Mouse (Mus musculus) kidney, postnatal 0 days (tissue): ENCODE results near the gene Cbr4. TPM values are rescaled to one million over a fixed set of nuclear protein-coding genes. Genes with fewer than 3 reads are reported as not detected.

Experiments used
- ATAC-seq: fragments of 200-750 bp; cut with Nextera tagmentation; replicated peaks from 2 replicates; pipeline ENCODE4 v1.8.0; 2017; ENCODE audit warnings: low read depth, moderate number of reproducible peaks, moderate TSS enrichment, moderate library complexity; ENCODE audit not compliant: low FRiP score
- DNase-seq: peaks from one replicate; pipeline ENCODE4 v3.0.0-alpha.2; 2016; ENCODE audit warnings: low spot score
- H3K27ac ChIP-seq: fragments of 300-500 bp; sonication (generic); 2 replicates; pipeline ENCODE4 v1.5.1; 2014; ENCODE audit warnings: mild to moderate bottlenecking
- H3K27me3 ChIP-seq: fragments of 300-500 bp; sonication (generic); 2 replicates; pipeline ENCODE4 v1.6.1; 2014; ENCODE audit warnings: low read length, mixed read lengths; ENCODE audit not compliant: insufficient read depth
- H3K36me3 ChIP-seq: fragments of 300-500 bp; sonication (generic); 2 replicates; pipeline ENCODE4 v1.6.1; 2014; ENCODE audit warnings: low read length, mixed read lengths; ENCODE audit not compliant: insufficient read depth
- H3K4me1 ChIP-seq: fragments of 300-500 bp; sonication (generic); replicated peaks from 2 replicates; pipeline ENCODE4 v1.6.1; 2014; ENCODE audit warnings: antibody characterized with exemption, low read length, mixed read lengths; ENCODE audit not compliant: insufficient read depth
- H3K4me2 ChIP-seq: fragments of 300-500 bp; sonication (generic); 2 replicates; pipeline ENCODE4 v1.6.1; 2014; ENCODE audit warnings: mild to moderate bottlenecking, low read length, moderate library complexity, mixed read lengths
- H3K4me3 ChIP-seq: fragments of 300-500 bp; sonication (generic); replicated peaks from 2 replicates; pipeline ENCODE4 v1.5.1; 2014; ENCODE audit warnings: low read depth, low read length
- H3K9ac ChIP-seq: fragments of 300-500 bp; sonication (generic); 2 replicates; pipeline ENCODE4 v1.6.1; 2014; ENCODE audit warnings: low read depth, low read length
- H3K9me3 ChIP-seq: fragments of 300-500 bp; sonication (generic); replicated peaks from 2 replicates; pipeline ENCODE4 v1.6.1; 2016; ENCODE audit warnings: low read length, inconsistent platforms, mixed read lengths
- CTCF ChIP-seq: IDR thresholded peaks from 2 replicates; pipeline ENCODE4 v1.5.1; 2016; ENCODE audit warnings: antibody characterized with exemption, low read depth, mild to moderate bottlenecking, moderate library complexity
- WGBS: fragments of 180-500 bp; shearing (Covaris S2); extraction: QIAGEN DNeasy Blood & Tissue Kit; methylation state at CpG from one replicate; pipeline ENCODE4 v1.1.7; 2014; 5-methylcytosine and 5-hydroxymethylcytosine counted together
- polyA plus RNA-seq: library from polyadenylated mRNA; unstranded; fragments of >200 nt; fragmentation: Nextera tagmentation; extraction: Ambion mirVana; gene quantifications from 2 replicates; pipeline ENCODE4 v1.2.1, GENCODE M21; 2015

Cbr4 gene
- polyA plus RNA-seq, 1 experiment from 2014 or later, result 55.9 TPM

DNA sequence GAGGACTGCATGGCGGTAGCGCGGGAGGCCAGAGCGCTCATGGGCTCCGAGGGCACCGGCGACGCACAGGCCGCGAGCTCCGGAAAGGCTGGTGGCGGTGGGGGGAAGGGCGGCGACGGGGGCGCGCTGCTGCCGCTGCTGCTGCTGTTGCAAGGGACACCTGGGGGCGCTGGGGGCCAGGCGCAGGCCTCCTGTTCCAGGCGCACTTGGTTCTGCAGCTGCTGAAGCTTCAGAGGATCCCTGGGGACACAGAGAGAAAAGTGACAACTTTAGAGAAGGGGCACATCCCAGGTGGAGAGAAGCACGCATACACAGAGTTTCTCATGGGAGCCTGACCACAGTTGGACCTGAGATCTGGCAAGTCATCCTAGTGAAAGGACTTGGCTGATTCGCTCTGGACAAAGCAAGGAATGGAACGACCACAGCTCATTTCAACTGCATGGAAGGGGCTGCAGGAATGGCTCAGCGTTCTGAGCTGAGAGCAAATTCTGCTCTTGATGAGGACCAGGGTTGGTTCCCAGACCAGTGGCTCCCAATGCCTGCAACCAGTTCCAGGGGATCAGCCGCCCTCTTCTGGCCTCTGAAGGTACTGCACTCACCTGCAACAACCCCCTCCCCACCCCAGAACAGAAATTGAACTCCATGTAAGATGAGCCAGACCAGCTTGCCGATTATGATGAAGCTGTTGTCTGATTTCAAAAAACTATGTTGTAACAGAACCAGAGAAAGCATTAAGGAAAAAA lies 62.6 kb downstream of the Cbr4 start:
- H3K27me3 ChIP-seq, result no peaks in the 10 kb centered on the region
- peaks cover 17% of the 10 kb centered on the region for H3K36me3 ChIP-seq
- ATAC-seq, result no peak
- H3K9me3 ChIP-seq, result no peaks in the 10 kb centered on the region
- no peak overlapping the region for H3K9ac ChIP-seq
- DNase-seq, result no peak
- no peaks in the 10 kb centered on the region for H3K4me1 ChIP-seq
- peak; percentile 49 for TF ChIP-seq CTCF
- no peak overlapping the region for H3K4me2 ChIP-seq
- H3K27ac ChIP-seq, result no peak overlapping the region
- no peak overlapping the region for H3K4me3 ChIP-seq
- 69% methylated on average over 27 of the region's 27 CpGs for WGBS

DNA sequence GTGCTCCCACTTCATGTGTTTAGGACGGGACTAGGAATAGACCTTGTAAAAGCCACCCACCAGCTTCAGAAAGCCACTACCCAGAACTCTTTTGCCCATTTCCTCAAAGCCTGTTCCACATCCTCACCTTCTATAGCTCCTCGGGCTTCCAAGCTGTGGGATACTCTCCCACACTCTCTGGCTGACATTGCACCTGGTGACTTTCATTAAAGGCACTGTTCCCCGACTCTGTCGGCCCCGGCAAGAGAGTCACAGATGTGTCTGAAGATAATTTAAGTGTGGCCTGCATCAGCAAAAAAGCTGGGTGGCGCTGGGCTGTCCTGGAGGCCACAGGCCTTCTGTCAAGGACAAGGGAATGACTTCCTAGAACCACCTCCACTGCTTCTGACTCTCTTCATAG lies 64.7 kb downstream of the Cbr4 start:
- Histone ChIP-seq H3K4me3 (no peak overlapping the region), H3K9me3 (no peaks in the 10 kb centered on the region), H3K36me3 (peaks cover 17% of the 10 kb centered on the region), H3K4me2 (no peak overlapping the region), H3K4me1 (no peaks in the 10 kb centered on the region), H3K27ac (no peak overlapping the region), H3K27me3 (no peaks in the 10 kb centered on the region), H3K9ac (no peak overlapping the region)
- 46% methylated on average over 6 of the region's 6 CpGs for WGBS
- no peak for DNase-seq
- ATAC-seq, result no peak
- TF ChIP-seq CTCF, result no peak

DNA sequence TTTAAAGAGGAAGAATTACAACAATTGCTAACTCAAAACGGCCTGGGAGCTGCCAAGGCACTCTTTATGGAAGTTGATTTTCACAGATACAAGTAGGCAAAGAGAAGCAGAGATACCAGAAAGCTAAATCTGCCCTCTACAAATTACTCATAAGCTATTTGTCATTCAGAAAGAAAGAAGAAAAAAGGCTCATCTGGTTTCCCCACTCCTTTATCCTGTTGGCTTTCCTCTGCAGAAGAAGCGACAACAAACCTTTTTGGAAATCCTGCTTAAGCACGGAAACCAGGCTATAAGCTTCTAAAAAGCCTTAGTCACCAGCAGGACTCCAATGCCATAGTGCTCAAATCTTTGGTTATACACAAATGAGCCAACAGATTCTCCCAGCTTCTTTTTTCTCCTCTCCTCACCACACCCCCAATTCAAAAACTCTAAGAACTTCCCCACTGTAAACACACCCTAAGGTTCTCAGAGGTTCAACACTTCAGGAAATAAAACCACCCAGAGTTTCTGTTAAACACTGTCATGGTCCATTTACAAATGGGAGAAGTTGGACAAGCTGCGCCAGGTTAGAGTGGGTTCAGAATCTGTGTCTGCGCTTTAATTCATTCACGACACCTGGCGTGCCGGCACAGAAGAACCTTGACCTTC lies 65.3 kb downstream of the Cbr4 start:
- no peak overlapping the region for H3K9ac ChIP-seq
- no peaks in the 10 kb centered on the region for H3K4me1 ChIP-seq
- no peak for DNase-seq
- TF ChIP-seq CTCF, result no peak
- no peak overlapping the region for H3K4me2 ChIP-seq
- H3K4me3 ChIP-seq, result no peak overlapping the region
- H3K36me3 ChIP-seq, result peaks cover 17% of the 10 kb centered on the region
- no peak overlapping the region for H3K27ac ChIP-seq
- no peak for ATAC-seq
- no peaks in the 10 kb centered on the region for H3K9me3 ChIP-seq
- no peaks in the 10 kb centered on the region for H3K27me3 ChIP-seq
- 63% methylated on average over 8 of the region's 8 CpGs for WGBS

DNA sequence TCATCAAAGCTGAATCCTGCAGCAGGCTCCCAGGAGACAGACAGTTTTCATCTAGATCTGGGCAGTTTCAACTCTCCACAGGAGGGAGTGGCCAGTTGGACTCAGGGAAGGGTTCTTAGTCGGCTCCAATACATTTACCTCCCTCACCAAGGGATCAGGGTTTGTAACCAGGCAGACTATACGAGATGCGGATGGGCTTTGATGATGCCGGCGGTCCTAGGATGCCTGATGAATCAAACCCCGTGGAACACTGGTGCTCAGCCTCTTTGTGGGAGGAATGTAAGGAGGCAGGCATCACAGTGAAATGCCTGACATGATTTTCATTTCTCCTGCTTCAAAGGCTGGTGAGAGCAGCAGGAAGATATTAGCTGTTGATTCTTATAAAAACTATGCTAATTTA lies 67.8 kb downstream of the Cbr4 start:
- H3K4me3 ChIP-seq, result no peak overlapping the region
- no peak for TF ChIP-seq CTCF
- no peaks in the 10 kb centered on the region for H3K9me3 ChIP-seq
- no peaks in the 10 kb centered on the region for H3K27me3 ChIP-seq
- ATAC-seq, result no peak
- no peak overlapping the region for H3K9ac ChIP-seq
- H3K36me3 ChIP-seq, result no peaks in the 10 kb centered on the region
- H3K27ac ChIP-seq, result no peak overlapping the region
- H3K4me2 ChIP-seq, result no peak overlapping the region
- DNase-seq, result no peak
- H3K4me1 ChIP-seq, result no peaks in the 10 kb centered on the region; the same call in 1 of the 2 replicates
- 71% methylated on average over 6 of the region's 6 CpGs for WGBS

DNA sequence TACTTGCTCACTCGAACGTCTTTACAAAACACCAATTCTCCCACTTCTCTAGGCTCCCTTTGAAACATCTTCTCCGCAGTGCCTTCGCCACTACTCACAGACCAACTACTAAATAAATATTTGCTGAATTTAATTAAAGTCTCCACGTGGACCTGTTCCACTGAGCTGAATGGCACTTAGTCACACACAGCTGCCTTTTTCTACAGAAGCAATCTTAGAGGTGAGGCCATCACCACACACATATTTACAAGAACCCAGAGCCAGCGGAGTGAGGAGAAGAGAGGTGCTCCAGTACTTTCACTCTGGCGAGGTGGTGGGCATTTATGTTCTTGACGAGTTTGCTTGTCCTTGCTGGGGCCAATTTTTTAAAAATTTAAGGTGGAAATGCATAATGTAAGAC lies 68.7 kb downstream of the Cbr4 start:
- H3K9ac ChIP-seq, result no peak overlapping the region
- no peaks in the 10 kb centered on the region for H3K27me3 ChIP-seq
- no peak overlapping the region for H3K27ac ChIP-seq
- no peak for DNase-seq
- WGBS, result 41% methylated on average over 8 of the region's 8 CpGs
- peak; percentile 61; the same call in 1 of the 2 replicates for ATAC-seq
- H3K36me3 ChIP-seq, result no peaks in the 10 kb centered on the region
- TF ChIP-seq CTCF, result no peak
- no peak overlapping the region for H3K4me3 ChIP-seq
- no peak overlapping the region for H3K4me2 ChIP-seq
- no peaks in the 10 kb centered on the region for H3K9me3 ChIP-seq
- no peaks in the 10 kb centered on the region; the same call in 1 of the 2 replicates for H3K4me1 ChIP-seq
